Mouse (Mus musculus) E14TG2a.4 (cell line): ENCODE measurements around the gene Pdlim1.

Experiments
- CTCF ChIP-seq: conservative IDR thresholded peaks from 2 replicates; pipeline ENCODE4 v1.5.1; 2014; ENCODE audit warnings: low read length
- POU5F1 ChIP-seq: IDR thresholded peaks from 2 replicates; pipeline ENCODE4 v1.6.1; 2014; ENCODE audit warnings: low read length, borderline replicate concordance

DNA sequence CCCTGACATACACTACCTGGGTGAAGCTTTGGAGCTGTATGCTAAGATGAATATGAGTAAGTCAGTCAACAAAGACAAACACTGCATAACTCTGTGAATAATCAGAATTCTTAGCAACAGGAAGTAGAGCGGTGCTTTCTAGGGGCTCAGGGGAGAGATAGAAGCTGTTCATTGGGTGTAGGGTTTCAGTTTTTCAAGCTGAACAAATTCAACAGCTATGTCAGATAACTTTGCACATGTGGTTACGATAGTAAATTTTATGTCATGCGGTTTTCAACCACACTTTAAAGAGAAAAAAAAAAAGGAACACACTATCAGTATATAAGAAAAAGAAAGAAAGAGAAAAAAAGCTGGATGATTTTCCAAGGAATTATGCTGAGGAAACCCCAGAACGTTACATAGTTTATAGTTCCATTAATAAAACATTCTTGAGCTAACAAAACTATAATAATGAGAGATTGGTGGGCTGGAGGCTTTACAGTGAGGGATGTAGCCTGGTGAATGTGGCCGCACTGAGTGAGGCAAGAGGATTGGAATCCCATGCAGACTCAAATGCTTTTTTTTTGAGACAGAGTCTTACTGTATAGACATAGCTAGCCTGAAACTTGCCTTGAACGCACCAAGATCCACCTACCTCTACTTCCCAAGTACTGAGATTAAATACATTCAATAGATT, 33.3 kb downstream of the Pdlim1 start:
- TF ChIP-seq CTCF (no peak), POU5F1 (no peak)
